Mouse (Mus musculus): ENCODE results near the gene B4galnt3. TPM values are rescaled to one million over a fixed set of nuclear protein-coding genes. Genes with fewer than 3 reads are reported as not detected.
A peak's percentile ranks its signal among the peaks of the same experiment; 100 is the strongest.

B4galnt3 gene
- polyA plus RNA-seq, 1 experiment from 2014 or later: 0.02 TPM

GRCm38 (mm10) chr6:120174602-120175115 lies 119.7 kb downstream of the B4galnt3 start:
- Histone ChIP-seq H3K27me3 (ENCODE audit: insufficient read depth, low read length) (no peaks in the 10 kb centered on the region), H3K9ac (replicated peaks) (peak overlapping the region; percentile 58), H3K4me3 (ENCODE audit: low read depth, low read length) (peak overlapping the region; percentile 27), H3K27ac (ENCODE audit: low read depth) (peak overlapping the region; percentile 97), H3K9me3 (ENCODE audit: low read length) (no peaks in the 10 kb centered on the region), H3K4me2 (ENCODE audit: low read depth, low read length) (peak overlapping the region; percentile 57), H3K36me3 (replicated peaks; ENCODE audit: insufficient read depth, low read length) (no peaks in the 10 kb centered on the region), H3K4me1 (ENCODE audit: insufficient read depth) (peaks cover 30% of the 10 kb centered on the region)
- no peak for TF ChIP-seq CTCF (IDR thresholded peaks at IDR 0.05; ENCODE audit: low read depth)
- TF ChIP-seq EP300 (IDR thresholded peaks at IDR 0.05; ENCODE audit: low read depth): peak; percentile 94
- 31% methylated on average over 7 of the region's 7 CpGs for WGBS (ENCODE audit: insufficient replicate concordance)
- ATAC-seq (peak; percentile 99), DNase-seq (peak; percentile 85)

GRCm38 (mm10) chr6:120174028-120174601 lies 120.2 kb downstream of the B4galnt3 start:
- TF ChIP-seq EP300 (IDR thresholded peaks at IDR 0.05; ENCODE audit: low read depth) (no peak), CTCF (IDR thresholded peaks at IDR 0.05; ENCODE audit: low read depth) (no peak)
- H3K9ac ChIP-seq (replicated peaks): peak overlapping the region; percentile 58
- H3K4me3 ChIP-seq (ENCODE audit: low read depth, low read length): no peak overlapping the region
- peaks cover 25% of the 10 kb centered on the region for H3K4me1 ChIP-seq (ENCODE audit: insufficient read depth)
- DNase-seq: no peak
- no peaks in the 10 kb centered on the region for H3K36me3 ChIP-seq (replicated peaks; ENCODE audit: insufficient read depth, low read length)
- ATAC-seq: peak; percentile 43
- H3K4me2 ChIP-seq (ENCODE audit: low read depth, low read length): peak overlapping the region; percentile 57
- peak overlapping the region; percentile 97 for H3K27ac ChIP-seq (ENCODE audit: low read depth)
- H3K9me3 ChIP-seq (ENCODE audit: low read length): no peaks in the 10 kb centered on the region
- H3K27me3 ChIP-seq (ENCODE audit: insufficient read depth, low read length): no peaks in the 10 kb centered on the region
- 34% methylated on average over 6 of the region's 6 CpGs for WGBS (ENCODE audit: insufficient replicate concordance)

- Histone ChIP-seq H3K9ac (replicated peaks) (no peak overlapping the region), H3K4me3 (ENCODE audit: low read depth, low read length) (no peak overlapping the region), H3K27ac (ENCODE audit: low read depth) (peak overlapping the region; percentile 22; the same call in 1 of the 2 replicates), H3K9me3 (ENCODE audit: low read length) (no peaks in the 10 kb centered on the region), H3K4me2 (ENCODE audit: low read depth, low read length) (no peak overlapping the region), H3K4me1 (ENCODE audit: insufficient read depth) (peaks cover 24% of the 10 kb centered on the region), H3K27me3 (ENCODE audit: insufficient read depth, low read length) (no peaks in the 10 kb centered on the region), H3K36me3 (replicated peaks; ENCODE audit: insufficient read depth, low read length) (no peaks in the 10 kb centered on the region)
- ATAC-seq: no peak
- DNase-seq: no peak
- 71% methylated on average over 8 of the region's 8 CpGs for WGBS (ENCODE audit: insufficient replicate concordance)
- TF ChIP-seq CTCF (IDR thresholded peaks at IDR 0.05; ENCODE audit: low read depth) (no peak), EP300 (IDR thresholded peaks at IDR 0.05; ENCODE audit: low read depth) (peak; percentile 45; the same call in 1 of the 2 replicates)
Observed at GRCm38 (mm10) chr6:120172294-120173017, 121.9 kb downstream of the B4galnt3 start.

DNA sequence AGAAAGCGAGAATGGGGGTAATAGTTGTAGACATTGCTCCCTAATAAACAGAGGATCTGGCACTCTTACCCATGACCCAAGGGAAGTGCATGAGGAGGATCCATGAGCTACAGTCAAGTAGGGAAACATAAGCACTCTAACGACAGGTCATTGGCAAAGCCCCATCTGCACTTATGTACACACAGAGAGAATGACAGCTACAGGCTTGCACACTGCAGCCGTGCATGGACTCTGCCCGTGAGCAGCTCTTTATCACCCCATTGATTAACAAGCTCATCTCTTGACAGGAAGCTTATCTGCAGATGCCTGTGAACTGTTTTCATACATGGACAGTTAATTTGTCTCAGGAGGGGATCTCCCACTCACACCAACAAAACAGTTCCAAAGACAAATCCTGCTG lies 126.8 kb downstream of the B4galnt3 start:
- Histone ChIP-seq H3K27ac (ENCODE audit: low read depth) (no peak overlapping the region), H3K36me3 (replicated peaks; ENCODE audit: insufficient read depth, low read length) (no peaks in the 10 kb centered on the region), H3K9me3 (ENCODE audit: low read length) (no peaks in the 10 kb centered on the region), H3K4me1 (ENCODE audit: insufficient read depth) (peaks cover 1% of the 10 kb centered on the region; the same call in 1 of the 2 replicates), H3K27me3 (ENCODE audit: insufficient read depth, low read length) (no peaks in the 10 kb centered on the region), H3K4me2 (ENCODE audit: low read depth, low read length) (no peak overlapping the region), H3K9ac (replicated peaks) (no peak overlapping the region), H3K4me3 (ENCODE audit: low read depth, low read length) (no peak overlapping the region)
- no peak for TF ChIP-seq EP300 (IDR thresholded peaks at IDR 0.05; ENCODE audit: low read depth)
- TF ChIP-seq CTCF (IDR thresholded peaks at IDR 0.05; ENCODE audit: low read depth): no peak
- WGBS (ENCODE audit: insufficient replicate concordance): 40% methylated on average over 4 of the region's 4 CpGs
- DNase-seq (no peak), ATAC-seq (peak; percentile 72)

DNA sequence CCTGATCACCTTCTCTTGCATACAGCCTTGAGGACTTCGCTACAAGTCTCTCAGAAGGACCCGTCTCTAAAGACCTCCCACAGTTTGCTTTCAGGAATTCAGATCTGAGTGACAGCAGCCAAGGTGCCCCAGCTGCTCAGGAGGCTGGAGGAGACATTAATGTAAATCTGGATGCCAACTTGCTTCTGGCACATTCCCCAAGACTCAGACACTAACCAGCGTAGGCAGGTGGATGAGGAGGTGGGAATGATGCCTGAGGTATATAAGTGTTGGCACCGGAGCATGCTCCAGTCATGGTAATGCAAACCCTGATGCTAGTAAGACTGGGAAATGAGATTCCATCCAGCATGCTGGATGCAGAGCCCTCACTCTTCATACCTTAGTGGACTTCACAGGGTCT lies 129.6 kb downstream of the B4galnt3 start:
- Histone ChIP-seq H3K27me3 (ENCODE audit: insufficient read depth, low read length) (no peaks in the 10 kb centered on the region), H3K9me3 (ENCODE audit: low read length) (no peaks in the 10 kb centered on the region)
- 82% methylated on average over 4 of the region's 4 CpGs for WGBS (ENCODE audit: insufficient replicate concordance)

GRCm38 (mm10) chr6:120162928-120163327 lies 131.4 kb downstream of the B4galnt3 start:
- Histone ChIP-seq H3K36me3 (replicated peaks; ENCODE audit: insufficient read depth, low read length) (no peaks in the 10 kb centered on the region), H3K4me2 (ENCODE audit: low read depth, low read length) (no peak overlapping the region), H3K4me1 (ENCODE audit: insufficient read depth) (peaks cover 11% of the 10 kb centered on the region), H3K9ac (replicated peaks) (no peak overlapping the region), H3K9me3 (ENCODE audit: low read length) (no peaks in the 10 kb centered on the region), H3K4me3 (ENCODE audit: low read depth, low read length) (no peak overlapping the region), H3K27me3 (ENCODE audit: insufficient read depth, low read length) (no peaks in the 10 kb centered on the region), H3K27ac (ENCODE audit: low read depth) (no peak overlapping the region)
- DNase-seq: no peak
- WGBS (ENCODE audit: insufficient replicate concordance): 71% methylated on average over 6 of the region's 6 CpGs
- no peak for ATAC-seq
- TF ChIP-seq EP300 (IDR thresholded peaks at IDR 0.05; ENCODE audit: low read depth) (no peak), CTCF (IDR thresholded peaks at IDR 0.05; ENCODE audit: low read depth) (0 out of 2 replicates have a peak, but pooled peaks have one; percentile 2)

More for the DNA sequence above, 129.6 kb downstream of the B4galnt3 start:
- DNase-seq (no peak), ATAC-seq (no peak)
- no peak overlapping the region for H3K9ac ChIP-seq (replicated peaks)
- H3K27ac ChIP-seq (ENCODE audit: low read depth): no peak overlapping the region
- H3K36me3 ChIP-seq (replicated peaks; ENCODE audit: insufficient read depth, low read length): no peaks in the 10 kb centered on the region
- peaks cover 2% of the 10 kb centered on the region for H3K4me1 ChIP-seq (ENCODE audit: insufficient read depth)
- no peak for TF ChIP-seq CTCF (IDR thresholded peaks at IDR 0.05; ENCODE audit: low read depth)
- no peak for TF ChIP-seq EP300 (IDR thresholded peaks at IDR 0.05; ENCODE audit: low read depth)
- H3K4me2 ChIP-seq (ENCODE audit: low read depth, low read length): no peak overlapping the region
- no peak overlapping the region for H3K4me3 ChIP-seq (ENCODE audit: low read depth, low read length)

Measured in liver, postnatal 0 days (tissue).